Mouse (Mus musculus) mature B cell (primary cell): ENCODE measurements around the gene Yju2.
"Not testable (repeated sequence)": the region's sequence is repeated elsewhere in the genome, so short reads cannot be mapped to it uniquely, and the experiment has no call there.

ENCODE experiments used
- in situ Hi-C: fragments of 300-500 bp; cut with MboI; formaldehyde crosslinking; loops from 2 replicates; pipeline ENCODE4 v1.14.3; 2019

Gene Yju2

GRCm38 (mm10) chr17:55958918-55959728 is at the start of gene Yju2:
TSS of gene Yju2 (plus strand) at chr17:55959099.
- in situ Hi-C loops, result loop anchor here (25.0 kb wide), 1 partner anchor 247 kb away; the partner anchor contains the start of gene Pot1b

GRCm38 (mm10) chr17:55931553-55932502 is 27.1 kb upstream of the Yju2 start:
- in situ Hi-C loops, result no loop called here

- in situ Hi-C loops, result no loop called here
Observed at GRCm38 (mm10) chr17:55932635-55933034, 26.3 kb upstream of the Yju2 start.

DNA sequence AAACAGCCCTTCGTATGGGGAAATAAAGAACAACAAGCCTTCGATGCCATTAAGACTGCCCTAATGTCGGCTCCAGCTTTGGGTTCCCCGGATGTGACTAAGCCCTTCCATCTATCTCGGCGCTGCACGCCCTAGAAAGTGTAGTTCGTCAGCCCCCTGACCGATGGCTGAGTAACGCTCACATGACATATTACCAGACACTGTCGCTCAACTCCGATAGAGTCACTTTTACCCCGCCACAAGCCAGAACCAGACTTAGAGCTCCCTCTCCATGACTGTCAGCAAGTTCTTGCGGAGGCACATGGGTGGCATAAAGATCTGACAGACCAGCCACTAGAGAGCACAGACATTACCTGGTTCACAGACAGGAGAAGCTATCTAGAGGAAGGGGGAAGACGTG is 25.7 kb upstream of the Yju2 start:
- in situ Hi-C loops, result no loop called here

DNA sequence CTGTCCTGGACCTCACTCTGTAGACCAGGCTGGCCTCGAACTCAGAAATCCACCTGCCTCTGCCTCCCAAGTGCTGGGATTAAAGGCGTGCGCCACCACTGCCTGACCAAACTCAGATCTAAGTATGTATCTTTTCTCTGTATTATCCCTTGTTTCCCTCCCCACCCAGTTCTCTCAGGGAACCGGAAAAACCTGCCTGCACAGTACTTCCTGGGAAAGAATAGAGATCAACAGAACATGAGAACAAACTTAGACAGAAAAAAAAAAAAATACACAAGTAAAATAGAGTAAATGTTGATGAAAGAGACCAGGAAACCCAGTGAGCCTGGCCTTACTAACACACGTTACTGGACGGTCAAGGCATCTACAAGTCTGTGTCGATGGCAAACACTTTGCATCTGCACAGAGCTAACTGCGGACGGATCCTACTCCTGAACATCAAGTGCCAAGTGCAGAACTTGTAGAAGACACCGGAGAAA is 14.5 kb upstream of the Yju2 start:
- in situ Hi-C loops, result not testable (repeated sequence)

- in situ Hi-C loops, result not testable (repeated sequence)
Observed at GRCm38 (mm10) chr17:55944866-55945682, 13.8 kb upstream of the Yju2 start.

DNA sequence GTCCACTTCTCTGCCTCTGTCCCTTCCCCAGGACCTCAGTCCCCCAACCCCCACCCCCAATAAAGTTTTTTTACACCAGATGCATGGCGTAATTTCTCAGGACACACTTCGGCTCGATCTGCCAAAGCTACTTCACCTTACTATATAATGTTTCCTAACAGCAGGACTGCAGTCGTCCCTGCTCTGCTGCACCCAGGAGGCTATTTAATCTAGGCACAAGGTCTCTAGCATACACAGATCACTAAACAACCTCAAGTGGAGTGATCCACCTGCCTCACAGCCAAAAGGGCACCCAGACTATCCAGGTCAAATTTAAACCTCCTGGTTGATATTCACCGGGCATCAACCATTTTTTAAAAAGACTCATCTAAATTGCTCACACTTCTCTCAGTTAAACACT is 13.2 kb upstream of the Yju2 start:
- in situ Hi-C loops, result no loop called here

DNA sequence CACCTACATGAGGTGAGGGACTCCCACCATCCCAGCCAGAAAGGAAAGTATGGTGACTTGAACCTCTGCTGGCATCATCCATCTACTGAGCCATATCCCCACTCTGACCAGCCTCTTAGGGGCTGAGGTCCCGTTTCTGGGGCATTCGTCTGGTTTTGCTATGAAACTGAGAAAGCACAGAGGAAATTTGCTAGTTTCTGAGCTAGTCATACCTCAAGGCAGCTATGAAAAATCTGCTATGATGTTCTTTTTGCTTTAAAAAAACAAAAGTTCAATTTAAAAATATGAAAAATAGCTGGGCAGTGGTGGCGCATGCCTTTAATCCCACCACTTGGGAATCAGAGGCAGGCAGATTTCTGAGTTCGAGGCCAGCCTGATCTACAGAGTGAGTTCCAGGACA is 10.3 kb upstream of the Yju2 start:
- in situ Hi-C loops, result no loop called here

DNA sequence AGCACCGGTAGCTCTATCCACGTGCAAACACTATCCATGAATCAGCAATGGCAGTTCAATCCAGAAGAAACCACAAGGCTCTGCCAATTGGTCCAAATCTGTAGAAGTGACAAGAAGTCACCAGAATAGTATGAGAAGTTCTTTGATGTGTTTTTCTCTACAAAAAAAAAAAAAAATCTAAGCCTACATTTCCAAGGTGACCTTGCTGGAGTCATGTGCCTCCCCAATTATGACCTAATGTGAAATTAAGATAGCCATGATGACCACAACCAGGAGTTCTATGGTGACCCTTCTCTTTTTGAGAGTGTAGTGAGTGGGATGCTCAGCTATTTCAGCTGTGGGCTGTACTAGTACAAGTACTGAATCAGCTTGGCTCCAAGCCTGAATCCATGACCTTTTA is 9.5 kb upstream of the Yju2 start, which contains the start of gene Zfp119b:
Gene Zfp119b, minus strand, starts transcription at position 101 of the 400 bp plus-strand sequence.
- in situ Hi-C loops, result no loop called here

DNA sequence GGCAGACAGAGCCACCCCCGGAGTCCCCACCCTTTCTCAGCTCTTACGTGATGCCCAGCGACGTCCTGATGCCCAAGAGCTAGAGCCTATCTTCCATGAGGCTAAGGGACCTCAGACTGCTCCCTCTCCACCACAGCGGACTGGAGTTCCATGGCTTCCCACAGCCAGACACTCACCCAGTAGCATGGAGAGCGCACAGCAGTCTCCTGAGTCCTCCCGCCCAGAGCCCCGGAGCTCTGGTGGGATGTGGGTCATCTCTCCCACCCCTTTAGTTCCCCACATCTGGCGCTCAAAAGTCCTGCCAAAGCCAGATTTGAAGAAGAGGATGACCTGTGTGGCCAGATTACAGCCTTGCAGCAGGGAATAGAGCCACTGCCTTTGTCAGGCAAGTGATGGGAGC is 8.3 kb upstream of the Yju2 start:
- in situ Hi-C loops, result loop anchor here (25.0 kb wide), 1 partner anchor 238 kb away; the partner anchor contains the start of gene Pot1b

DNA sequence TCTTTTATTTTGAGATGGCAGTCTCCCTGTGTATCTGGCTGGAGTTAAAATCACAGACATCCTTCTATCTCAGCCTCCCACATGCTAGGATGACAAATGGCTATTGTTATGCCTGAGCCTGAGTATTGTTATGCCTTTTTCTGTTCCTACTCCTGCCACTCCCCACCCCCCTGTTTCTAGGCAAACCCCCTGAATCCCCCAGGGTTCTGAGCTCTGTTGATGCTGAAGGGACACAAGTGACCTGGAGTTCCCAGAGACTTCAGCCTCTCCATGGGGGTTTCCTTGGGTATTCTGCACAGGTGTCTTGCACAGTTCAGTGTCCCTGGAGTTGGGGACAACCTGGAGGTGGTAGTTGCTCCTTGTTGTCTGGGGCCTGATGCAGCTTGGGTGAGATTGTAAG is 6.9 kb upstream of the Yju2 start:
- in situ Hi-C loops, result loop anchor here (25.0 kb wide), 1 partner anchor 240 kb away; the partner anchor contains the start of gene Pot1b

- in situ Hi-C loops, result loop anchor here (25.0 kb wide), 1 partner anchor 240 kb away; the partner anchor contains the start of gene Pot1b
Observed at GRCm38 (mm10) chr17:55952447-55953027, 6.4 kb upstream of the Yju2 start, which contains the start of gene Ebi3. TSS of gene Ebi3 (plus strand) at chr17:55952640.

DNA sequence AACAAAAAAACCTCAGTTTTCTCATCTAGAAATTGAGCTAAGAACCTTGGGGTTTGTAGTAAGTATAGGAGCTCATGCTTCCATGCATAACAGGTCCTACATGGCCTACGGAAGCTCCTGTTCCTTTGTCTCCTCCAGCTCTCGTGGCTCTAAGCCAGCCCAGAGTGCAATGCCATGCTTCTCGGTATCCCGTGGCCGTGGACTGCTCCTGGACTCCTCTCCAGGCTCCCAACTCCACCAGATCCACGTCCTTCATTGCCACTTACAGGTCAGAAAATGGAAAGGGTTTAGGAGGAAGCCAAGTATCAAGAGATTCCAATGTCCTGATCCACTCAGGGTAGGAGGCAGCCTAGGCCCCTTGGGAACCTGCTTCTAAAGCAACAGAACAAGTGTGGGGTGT is 5.1 kb upstream of the Yju2 start:
- in situ Hi-C loops, result loop anchor here (25.0 kb wide), 1 partner anchor 241 kb away; the partner anchor contains the start of gene Pot1b

DNA sequence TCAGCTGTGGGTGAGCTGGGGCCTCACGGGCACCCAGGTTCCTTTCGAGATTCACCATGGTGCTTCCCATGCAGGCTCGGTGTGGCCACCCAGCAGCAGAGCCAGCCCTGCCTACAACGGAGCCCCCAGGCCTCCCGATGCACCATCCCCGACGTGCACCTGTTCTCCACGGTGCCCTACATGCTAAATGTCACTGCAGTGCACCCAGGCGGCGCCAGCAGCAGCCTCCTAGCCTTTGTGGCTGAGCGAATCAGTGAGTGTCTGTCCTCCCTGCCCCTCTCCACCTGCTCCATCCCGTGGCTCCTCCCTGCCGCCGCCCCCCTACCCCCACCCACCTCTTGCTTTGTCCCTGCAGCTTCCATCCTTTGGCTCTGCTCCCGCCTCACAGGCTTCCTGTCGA is 4.7 kb upstream of the Yju2 start:
- in situ Hi-C loops, result loop anchor here (25.0 kb wide), 1 partner anchor 242 kb away; the partner anchor contains the start of gene Pot1b

- in situ Hi-C loops, result loop anchor here (25.0 kb wide), 1 partner anchor 244 kb away; the partner anchor contains the start of gene Pot1b
Observed at GRCm38 (mm10) chr17:55956129-55956528, 2.8 kb upstream of the Yju2 start.

GRCm38 (mm10) chr17:55956591-55956990 is 2.3 kb upstream of the Yju2 start:
- in situ Hi-C loops, result loop anchor here (25.0 kb wide), 1 partner anchor 244 kb away; the partner anchor contains the start of gene Pot1b

DNA sequence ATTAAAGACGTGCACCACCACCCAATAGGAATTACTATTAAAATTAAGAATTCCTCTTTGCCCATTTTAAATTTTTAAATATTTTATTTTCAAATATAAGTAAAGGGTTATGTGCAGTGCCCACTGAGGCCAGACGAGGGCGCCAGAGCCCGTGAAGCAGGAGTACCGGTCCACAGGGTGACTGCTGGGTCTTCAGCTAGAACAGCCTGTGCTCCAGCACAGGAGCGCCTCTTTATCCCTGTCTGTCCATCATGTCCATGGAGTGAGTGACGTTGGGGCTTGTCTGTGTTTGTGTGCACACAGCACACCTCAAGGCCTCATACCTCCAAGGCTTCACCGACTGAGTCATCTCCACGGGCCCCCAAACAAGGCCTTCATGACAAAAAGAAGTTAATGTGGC is 1.7 kb upstream of the Yju2 start:
- in situ Hi-C loops, result loop anchor here (25.0 kb wide), 1 partner anchor 245 kb away; the partner anchor contains the start of gene Pot1b

- in situ Hi-C loops, result loop anchor here (25.0 kb wide), 1 partner anchor 246 kb away; the partner anchor contains the start of gene Pot1b
Observed at GRCm38 (mm10) chr17:55957726-55958583, 944 bp upstream of the Yju2 start.

DNA sequence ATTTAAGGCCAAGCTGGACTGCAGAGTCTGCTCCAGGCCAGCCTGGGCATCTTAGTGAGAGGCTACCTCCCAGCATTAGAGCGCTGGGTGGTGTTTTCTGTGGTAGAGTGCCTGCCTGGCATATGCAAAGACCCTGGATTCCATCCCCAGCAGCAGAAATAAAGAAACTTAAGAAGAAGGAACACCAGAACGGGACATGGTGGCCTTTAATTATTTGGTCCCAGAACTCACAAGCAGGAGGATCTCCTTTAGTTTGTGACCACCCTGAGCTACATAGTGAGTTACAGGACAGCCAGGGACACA is 364 bp upstream of the Yju2 start:
- in situ Hi-C loops, result loop anchor here (25.0 kb wide), 1 partner anchor 246 kb away; the partner anchor contains the start of gene Pot1b
